Mouse (Mus musculus) forebrain, embryonic 15.5 days (tissue): ENCODE results near the gene Mmp11. TPM values are rescaled to one million over a fixed set of nuclear protein-coding genes. Genes with fewer than 3 reads are reported as not detected.

Experiments used
- ATAC-seq: fragments of 200-750 bp; cut with Nextera tagmentation; replicated peaks from 2 replicates; pipeline ENCODE4 v1.8.0; 2017; ENCODE audit warnings: mild to moderate bottlenecking, moderate TSS enrichment, moderate library complexity
- H3K27ac ChIP-seq: fragments of 300-500 bp; sonication (generic); replicated peaks from 2 replicates; pipeline ENCODE4 v1.5.1; 2015; ENCODE audit warnings: mild to moderate bottlenecking, inconsistent platforms
- H3K27me3 ChIP-seq: fragments of 300-500 bp; sonication (generic); 2 replicates; pipeline ENCODE4 v1.6.1; 2015; ENCODE audit warnings: inconsistent platforms
- H3K36me3 ChIP-seq: fragments of 300-500 bp; sonication (generic); 2 replicates; pipeline ENCODE4 v1.6.1; 2015; ENCODE audit warnings: mild to moderate bottlenecking, inconsistent platforms
- H3K4me1 ChIP-seq: fragments of 300-500 bp; sonication (generic); 2 replicates; pipeline ENCODE4 v1.6.1; 2015; ENCODE audit warnings: inconsistent platforms
- H3K4me2 ChIP-seq: fragments of 300-500 bp; sonication (generic); replicated peaks from 2 replicates; pipeline ENCODE4 v1.6.1; 2015; ENCODE audit warnings: mild to moderate bottlenecking, inconsistent platforms
- H3K4me3 ChIP-seq: fragments of 300-500 bp; sonication (generic); 2 replicates; pipeline ENCODE4 v1.5.1; 2015; ENCODE audit warnings: mild to moderate bottlenecking, inconsistent platforms
- H3K9ac ChIP-seq: fragments of 300-500 bp; sonication (generic); replicated peaks from 2 replicates; pipeline ENCODE4 v1.6.1; 2015; ENCODE audit warnings: mild to moderate bottlenecking, inconsistent platforms
- H3K9me3 ChIP-seq: fragments of 300-500 bp; sonication (generic); 2 replicates; pipeline ENCODE4 v1.6.1; 2016; ENCODE audit warnings: inconsistent platforms
- WGBS: fragments of 180-500 bp; shearing (Covaris S2); methylation state at CpG from one replicate; pipeline ENCODE4 v1.1.7; 2015; ENCODE audit warnings: mixed read lengths; 5-methylcytosine and 5-hydroxymethylcytosine counted together
- polyA plus RNA-seq: library from polyadenylated mRNA; unstranded; fragments of >200 nt; fragmentation: Nextera tagmentation; extraction: Ambion mirVana; gene quantifications from 2 replicates; pipeline ENCODE4 v1.2.1, GENCODE M21; 2015

Mmp11 gene
- polyA plus RNA-seq: 19.8 and 20.3 TPM in 2 replicates

GRCm38 (mm10) chr10:75935680-75936541, at the start of gene Mmp11:
TSS of gene Mmp11 (minus strand) at chr10:75936496.
- Histone ChIP-seq H3K4me3 (peak within 1 kb of the TSS; percentile 50), H3K27me3 (peaks cover 9% of the 10 kb centered on the region; the same call in 1 of the 2 replicates), H3K9me3 (no peaks in the 10 kb centered on the region), H3K36me3 (no peaks in the 10 kb centered on the region), H3K9ac (peak within 1 kb of the TSS; percentile 50), H3K4me2 (peak within 1 kb of the TSS; percentile 96), H3K4me1 (peaks cover 34% of the 10 kb centered on the region), H3K27ac (no peak within 1 kb of the TSS)
- ATAC-seq: peak; percentile 59
- WGBS: 2% methylated on average over 51 of the region's 51 CpGs

GRCm38 (mm10) chr10:75979432-75979831, 43.1 kb upstream of the Mmp11 start:
- 69% methylated on average over 3 of the region's 3 CpGs for WGBS
- no peak overlapping the region for H3K27ac ChIP-seq
- ATAC-seq: peak; percentile 71; the same call in 1 of the 2 replicates

GRCm38 (mm10) chr10:75978835-75979157, 42.5 kb upstream of the Mmp11 start:
- Histone ChIP-seq H3K9me3 (no peaks in the 10 kb centered on the region), H3K9ac (no peak overlapping the region), H3K4me3 (no peak overlapping the region), H3K4me2 (no peak overlapping the region), H3K4me1 (peaks cover 4% of the 10 kb centered on the region), H3K27me3 (no peaks in the 10 kb centered on the region), H3K36me3 (no peaks in the 10 kb centered on the region), H3K27ac (no peak overlapping the region)
- 50% methylated on average over 5 of the region's 5 CpGs for WGBS
- ATAC-seq: no peak

More at GRCm38 (mm10) chr10:75979432-75979831, 43.1 kb upstream of the Mmp11 start:
- Histone ChIP-seq H3K36me3 (no peaks in the 10 kb centered on the region), H3K27me3 (no peaks in the 10 kb centered on the region), H3K4me3 (no peak overlapping the region), H3K4me2 (no peak overlapping the region), H3K4me1 (peaks cover 4% of the 10 kb centered on the region), H3K9ac (no peak overlapping the region), H3K9me3 (no peaks in the 10 kb centered on the region)

GRCm38 (mm10) chr10:75978119-75978834, 42.0 kb upstream of the Mmp11 start:
- WGBS: 40% methylated on average over 10 of the region's 10 CpGs
- H3K9ac ChIP-seq: no peak overlapping the region
- H3K4me2 ChIP-seq: no peak overlapping the region
- H3K4me3 ChIP-seq: no peak overlapping the region
- H3K27ac ChIP-seq: no peak overlapping the region
- H3K4me1 ChIP-seq: peaks cover 4% of the 10 kb centered on the region
- ATAC-seq: no peak
- no peaks in the 10 kb centered on the region for H3K27me3 ChIP-seq
- H3K9me3 ChIP-seq: no peaks in the 10 kb centered on the region
- H3K36me3 ChIP-seq: no peaks in the 10 kb centered on the region

GRCm38 (mm10) chr10:75975216-75975615, 38.9 kb upstream of the Mmp11 start:
- no peak overlapping the region for H3K27ac ChIP-seq
- no peak overlapping the region for H3K4me3 ChIP-seq
- 72% methylated on average over 5 of the region's 5 CpGs for WGBS
- no peaks in the 10 kb centered on the region for H3K27me3 ChIP-seq
- H3K9ac ChIP-seq: no peak overlapping the region
- no peaks in the 10 kb centered on the region for H3K9me3 ChIP-seq
- H3K4me2 ChIP-seq: no peak overlapping the region
- ATAC-seq: no peak
- peaks cover 4% of the 10 kb centered on the region for H3K4me1 ChIP-seq
- no peaks in the 10 kb centered on the region for H3K36me3 ChIP-seq

- Histone ChIP-seq H3K27me3 (no peaks in the 10 kb centered on the region), H3K27ac (no peak overlapping the region), H3K4me1 (peaks cover 4% of the 10 kb centered on the region), H3K4me3 (no peak overlapping the region), H3K4me2 (no peak overlapping the region), H3K9ac (no peak overlapping the region), H3K36me3 (no peaks in the 10 kb centered on the region), H3K9me3 (no peaks in the 10 kb centered on the region)
- no peak for ATAC-seq
- WGBS: 90% methylated on average over 10 of the region's 10 CpGs
Measured at GRCm38 (mm10) chr10:75973846-75974245, 37.5 kb upstream of the Mmp11 start.

GRCm38 (mm10) chr10:75954381-75954811, 18.1 kb upstream of the Mmp11 start, which contains the start of gene Gm5134:
TSS of gene Gm5134 (plus strand) at chr10:75954514.
- no peaks in the 10 kb centered on the region for H3K36me3 ChIP-seq
- H3K4me1 ChIP-seq: peaks cover 11% of the 10 kb centered on the region
- WGBS: 30% methylated on average over 20 of the region's 20 CpGs
- H3K27ac ChIP-seq: no peak within 1 kb of the TSS
- ATAC-seq: 0 out of 2 replicates have a peak, but pooled peaks have one; percentile 18
- H3K27me3 ChIP-seq: peaks cover 14% of the 10 kb centered on the region; the same call in 1 of the 2 replicates
- no peak within 1 kb of the TSS for H3K9ac ChIP-seq
- peak within 1 kb of the TSS; percentile 32 for H3K4me2 ChIP-seq
- peak within 1 kb of the TSS; percentile 15 for H3K4me3 ChIP-seq
- H3K9me3 ChIP-seq: no peaks in the 10 kb centered on the region

- Histone ChIP-seq H3K9me3 (no peaks in the 10 kb centered on the region), H3K27ac (no peak overlapping the region), H3K4me2 (peak overlapping the region; percentile 78), H3K27me3 (peaks cover 14% of the 10 kb centered on the region; the same call in 1 of the 2 replicates), H3K36me3 (no peaks in the 10 kb centered on the region), H3K4me1 (peaks cover 11% of the 10 kb centered on the region), H3K9ac (peak overlapping the region; percentile 40), H3K4me3 (peak overlapping the region; percentile 39)
- 3% methylated on average over 13 of the region's 13 CpGs for WGBS
- peak; percentile 26; the same call in 1 of the 2 replicates for ATAC-seq
Measured at GRCm38 (mm10) chr10:75951424-75952050, 15.2 kb upstream of the Mmp11 start.

- H3K4me3 ChIP-seq: peak overlapping the region; percentile 39
- no peaks in the 10 kb centered on the region for H3K36me3 ChIP-seq
- peak; percentile 57 for ATAC-seq
- no peaks in the 10 kb centered on the region for H3K9me3 ChIP-seq
- 3% methylated on average over 23 of the region's 23 CpGs for WGBS
- peak overlapping the region; percentile 78 for H3K4me2 ChIP-seq
- peaks cover 11% of the 10 kb centered on the region for H3K4me1 ChIP-seq
- H3K27ac ChIP-seq: no peak overlapping the region
- H3K27me3 ChIP-seq: peaks cover 14% of the 10 kb centered on the region; the same call in 1 of the 2 replicates
- peak overlapping the region; percentile 40 for H3K9ac ChIP-seq
Measured at GRCm38 (mm10) chr10:75950791-75951210, 14.5 kb upstream of the Mmp11 start.

GRCm38 (mm10) chr10:75949053-75950045, 13.1 kb upstream of the Mmp11 start:
- no peak overlapping the region for H3K4me2 ChIP-seq
- H3K9ac ChIP-seq: no peak overlapping the region
- no peak overlapping the region for H3K4me3 ChIP-seq
- no peaks in the 10 kb centered on the region for H3K9me3 ChIP-seq
- no peak overlapping the region for H3K27ac ChIP-seq
- 85% methylated on average over 22 of the region's 22 CpGs for WGBS
- peaks cover 14% of the 10 kb centered on the region; the same call in 1 of the 2 replicates for H3K27me3 ChIP-seq
- no peak for ATAC-seq
- H3K4me1 ChIP-seq: peaks cover 13% of the 10 kb centered on the region
- no peaks in the 10 kb centered on the region for H3K36me3 ChIP-seq

GRCm38 (mm10) chr10:75948079-75948478, 11.8 kb upstream of the Mmp11 start:
- Histone ChIP-seq H3K36me3 (no peaks in the 10 kb centered on the region), H3K9ac (no peak overlapping the region), H3K4me2 (no peak overlapping the region), H3K27ac (no peak overlapping the region), H3K27me3 (peaks cover 10% of the 10 kb centered on the region; the same call in 1 of the 2 replicates), H3K9me3 (no peaks in the 10 kb centered on the region), H3K4me3 (no peak overlapping the region), H3K4me1 (peaks cover 20% of the 10 kb centered on the region)
- ATAC-seq: no peak
- WGBS: 80% methylated on average over 5 of the region's 5 CpGs
